Mouse (Mus musculus) intestine, embryonic 15.5 days (tissue): ENCODE measurements around the gene Gm6377. TPM values are rescaled to one million over a fixed set of nuclear protein-coding genes. Genes with fewer than 3 reads are reported as not detected.

Experiments
- ATAC-seq: fragments of 200-750 bp; cut with Nextera tagmentation; 2 replicates; pipeline ENCODE4 v1.8.0; 2017; ENCODE audit warnings: moderate TSS enrichment, moderate library complexity
- H3K27ac ChIP-seq: fragments of 300-500 bp; sonication (generic); 2 replicates; pipeline ENCODE4 v1.5.1; 2015; ENCODE audit warnings: mild to moderate bottlenecking, inconsistent platforms
- H3K27me3 ChIP-seq: fragments of 300-500 bp; sonication (generic); replicated peaks from 2 replicates; pipeline ENCODE4 v1.6.1; 2015; ENCODE audit warnings: inconsistent platforms
- H3K36me3 ChIP-seq: fragments of 300-500 bp; sonication (generic); 2 replicates; pipeline ENCODE4 v1.6.1; 2015; ENCODE audit warnings: inconsistent platforms
- H3K4me1 ChIP-seq: fragments of 300-500 bp; sonication (generic); replicated peaks from 2 replicates; pipeline ENCODE4 v1.6.1; 2015; ENCODE audit warnings: inconsistent platforms
- H3K4me2 ChIP-seq: fragments of 300-500 bp; sonication (generic); replicated peaks from 2 replicates; pipeline ENCODE4 v1.6.1; 2015; ENCODE audit warnings: mild to moderate bottlenecking, inconsistent platforms
- H3K4me3 ChIP-seq: fragments of 300-500 bp; sonication (generic); replicated peaks from 2 replicates; pipeline ENCODE4 v1.5.1; 2015; ENCODE audit warnings: inconsistent platforms
- H3K9ac ChIP-seq: fragments of 300-500 bp; sonication (generic); 2 replicates; pipeline ENCODE4 v1.6.1; 2015; ENCODE audit warnings: inconsistent platforms
- H3K9me3 ChIP-seq: fragments of 300-500 bp; sonication (generic); 2 replicates; pipeline ENCODE4 v1.6.1; 2016; ENCODE audit warnings: inconsistent platforms
- WGBS: fragments of 180-500 bp; shearing (Covaris S2); methylation state at CpG from one replicate; pipeline ENCODE4 v1.1.7; 2015; 5-methylcytosine and 5-hydroxymethylcytosine counted together
- polyA plus RNA-seq: library from polyadenylated mRNA; unstranded; fragments of >200 nt; fragmentation: Nextera tagmentation; extraction: Ambion mirVana; gene quantifications from 2 replicates; pipeline ENCODE4 v1.2.1, GENCODE M21; 2015

Gm6377 gene
- 0.28 TPM in 2 replicates for polyA plus RNA-seq

DNA sequence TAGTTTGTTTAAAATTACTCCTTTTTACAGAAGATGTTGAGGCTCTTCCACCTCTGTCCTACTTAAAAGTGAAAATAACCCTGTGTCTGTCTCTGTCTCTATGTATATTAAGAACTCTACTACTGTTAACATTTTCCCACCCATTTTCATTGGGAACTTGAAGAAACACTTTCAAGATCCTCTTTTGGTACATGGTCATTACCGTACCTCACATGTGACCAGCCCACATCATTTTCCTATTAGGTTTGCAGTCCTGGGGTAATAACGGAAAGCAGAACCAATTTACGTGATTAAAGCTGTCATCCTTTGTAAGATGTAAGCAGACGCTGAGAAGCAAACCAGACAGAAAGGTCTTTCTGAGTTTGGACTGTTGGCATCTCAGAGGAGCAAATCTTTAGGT is at the start of gene Gm6377:
TSS of gene Gm6377 (plus strand) at position 289 of the 400 bp plus-strand sequence.
- no peak for ATAC-seq
- Histone ChIP-seq H3K27ac (no peak within 1 kb of the TSS), H3K4me2 (no peak within 1 kb of the TSS), H3K4me1 (no peaks in the 10 kb centered on the region), H3K27me3 (no peaks in the 10 kb centered on the region), H3K9ac (no peak within 1 kb of the TSS), H3K4me3 (no peak within 1 kb of the TSS), H3K36me3 (no peaks in the 10 kb centered on the region), H3K9me3 (no peaks in the 10 kb centered on the region)
- 54% methylated on average over 4 of the region's 4 CpGs for WGBS

DNA sequence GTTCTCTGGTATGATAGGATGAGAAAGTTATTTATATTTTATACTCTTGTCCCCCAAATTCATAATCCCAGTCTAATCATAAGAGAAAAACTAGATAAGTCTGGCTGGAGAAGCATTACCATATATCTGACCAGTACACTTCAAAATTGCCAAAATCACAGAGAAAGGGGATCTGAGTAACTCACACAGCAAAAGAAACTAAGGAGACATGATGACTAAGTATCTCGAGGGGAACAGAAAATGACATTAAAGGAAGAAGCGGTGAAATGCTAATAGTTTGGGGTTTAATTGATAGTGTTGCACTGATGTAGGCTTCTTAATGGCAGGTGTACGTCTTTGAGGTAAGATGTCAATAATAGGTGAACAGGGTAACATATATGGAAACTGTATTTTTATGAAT is 49.4 kb upstream of the Gm6377 start:
- WGBS: 91% methylated on average over 3 of the region's 3 CpGs
- Histone ChIP-seq H3K27me3 (no peaks in the 10 kb centered on the region), H3K9ac (no peak overlapping the region), H3K9me3 (no peaks in the 10 kb centered on the region), H3K36me3 (no peaks in the 10 kb centered on the region), H3K4me2 (no peak overlapping the region), H3K4me1 (no peaks in the 10 kb centered on the region), H3K27ac (no peak overlapping the region), H3K4me3 (no peak overlapping the region)
- no peak for ATAC-seq

- no peaks in the 10 kb centered on the region for H3K27me3 ChIP-seq
- no peak for ATAC-seq
Observed at GRCm38 (mm10) chrX:109151228-109151627, 45.3 kb upstream of the Gm6377 start.

DNA sequence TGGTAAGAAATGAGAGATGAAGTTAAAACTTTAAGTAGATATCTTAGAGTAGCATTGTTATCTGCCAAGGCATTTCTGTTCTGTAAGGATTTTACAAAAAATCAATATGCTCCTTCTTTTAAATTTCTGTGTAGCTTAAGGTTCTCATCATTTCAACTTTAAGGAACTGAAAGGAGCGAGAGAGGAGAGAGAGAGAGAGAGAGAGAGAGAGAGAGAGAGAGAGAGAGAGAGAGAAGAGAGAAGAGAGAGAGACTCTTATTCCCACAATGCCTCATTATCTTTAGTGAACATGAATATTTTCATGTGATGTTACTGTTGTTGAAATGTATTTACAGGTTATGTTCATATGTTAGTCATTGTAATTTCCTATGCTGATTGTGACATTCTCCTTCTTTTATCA is 36.2 kb upstream of the Gm6377 start:
- Histone ChIP-seq H3K4me2 (no peak overlapping the region), H3K9me3 (no peaks in the 10 kb centered on the region), H3K27ac (no peak overlapping the region), H3K4me3 (no peak overlapping the region), H3K9ac (no peak overlapping the region), H3K36me3 (no peaks in the 10 kb centered on the region), H3K27me3 (no peaks in the 10 kb centered on the region), H3K4me1 (no peaks in the 10 kb centered on the region)
- no peak for ATAC-seq
- 77% methylated on average over 1 of the region's 1 CpGs for WGBS

More at GRCm38 (mm10) chrX:109151228-109151627, 45.3 kb upstream of the Gm6377 start:
- WGBS: 89% methylated on average over 2 of the region's 2 CpGs
- H3K4me1 ChIP-seq: no peaks in the 10 kb centered on the region
- no peak overlapping the region for H3K9ac ChIP-seq
- H3K27ac ChIP-seq: no peak overlapping the region
- H3K4me3 ChIP-seq: no peak overlapping the region
- H3K9me3 ChIP-seq: no peaks in the 10 kb centered on the region
- no peaks in the 10 kb centered on the region for H3K36me3 ChIP-seq
- no peak overlapping the region for H3K4me2 ChIP-seq

DNA sequence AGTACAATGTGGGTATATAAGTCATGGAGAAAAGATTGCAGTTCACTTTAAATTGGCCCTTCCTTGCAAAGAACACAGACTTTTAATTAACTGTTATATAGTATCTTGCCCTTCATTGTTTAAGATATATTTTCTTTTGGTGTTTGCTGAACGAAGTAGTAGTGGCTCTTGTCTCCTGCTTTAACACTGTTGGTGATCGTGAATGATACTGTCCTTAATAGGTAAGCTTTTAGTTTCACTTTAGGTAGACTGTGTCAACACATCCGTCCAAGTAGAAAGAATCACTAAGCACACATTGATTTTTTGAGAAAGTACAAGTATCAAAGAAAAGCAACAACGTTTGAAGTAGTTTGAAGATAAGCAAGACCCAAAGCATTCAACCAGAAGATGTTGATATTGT is 35.7 kb upstream of the Gm6377 start:
- peak; percentile 75 for ATAC-seq
- whole genome bisulfite sequencing: 68% methylated on average over 4 of the region's 4 CpGs
- Histone ChIP-seq H3K9me3 (no peaks in the 10 kb centered on the region), H3K36me3 (no peaks in the 10 kb centered on the region), H3K27me3 (no peaks in the 10 kb centered on the region), H3K4me2 (no peak overlapping the region; the same call in 1 of the 2 replicates), H3K4me1 (no peaks in the 10 kb centered on the region), H3K9ac (no peak overlapping the region), H3K27ac (no peak overlapping the region), H3K4me3 (no peak overlapping the region)

- no peaks in the 10 kb centered on the region for H3K36me3 ChIP-seq
- peak; percentile 51; the same call in 1 of the 2 replicates for ATAC-seq
Observed at GRCm38 (mm10) chrX:109175038-109175437, 21.5 kb upstream of the Gm6377 start.

GRCm38 (mm10) chrX:109175470-109175869 is 21.1 kb upstream of the Gm6377 start:
- no peak overlapping the region for H3K27ac ChIP-seq
- ATAC-seq: peak; percentile 78
- peaks cover 2% of the 10 kb centered on the region; the same call in 1 of the 2 replicates for H3K4me1 ChIP-seq
- H3K27me3 ChIP-seq: no peaks in the 10 kb centered on the region
- no peaks in the 10 kb centered on the region for H3K36me3 ChIP-seq
- no peak overlapping the region for H3K9ac ChIP-seq
- 34% methylated on average over 3 of the region's 3 CpGs for WGBS
- H3K9me3 ChIP-seq: no peaks in the 10 kb centered on the region
- no peak overlapping the region for H3K4me2 ChIP-seq
- no peak overlapping the region for H3K4me3 ChIP-seq

More at GRCm38 (mm10) chrX:109175038-109175437, 21.5 kb upstream of the Gm6377 start:
- no peaks in the 10 kb centered on the region for H3K9me3 ChIP-seq
- 53% methylated on average over 2 of the region's 2 CpGs for WGBS
- no peaks in the 10 kb centered on the region for H3K27me3 ChIP-seq
- no peak overlapping the region for H3K4me3 ChIP-seq
- no peak overlapping the region for H3K9ac ChIP-seq
- H3K4me1 ChIP-seq: peaks cover 2% of the 10 kb centered on the region; the same call in 1 of the 2 replicates
- no peak overlapping the region for H3K4me2 ChIP-seq
- no peak overlapping the region for H3K27ac ChIP-seq

- H3K4me1 ChIP-seq: no peaks in the 10 kb centered on the region
- no peaks in the 10 kb centered on the region for H3K27me3 ChIP-seq
- no peak for ATAC-seq
- H3K4me3 ChIP-seq: no peak overlapping the region
- H3K9ac ChIP-seq: no peak overlapping the region
- H3K36me3 ChIP-seq: no peaks in the 10 kb centered on the region
- no peak overlapping the region for H3K4me2 ChIP-seq
- no peak overlapping the region for H3K27ac ChIP-seq
- WGBS: 81% methylated on average over 4 of the region's 4 CpGs
- H3K9me3 ChIP-seq: no peaks in the 10 kb centered on the region
Observed at GRCm38 (mm10) chrX:109184706-109185478, 11.7 kb upstream of the Gm6377 start.

GRCm38 (mm10) chrX:109189607-109190006 is 6.9 kb upstream of the Gm6377 start:
- Histone ChIP-seq H3K9me3 (no peaks in the 10 kb centered on the region), H3K9ac (no peak overlapping the region), H3K27me3 (no peaks in the 10 kb centered on the region), H3K4me2 (no peak overlapping the region), H3K4me3 (no peak overlapping the region), H3K4me1 (no peaks in the 10 kb centered on the region), H3K27ac (no peak overlapping the region), H3K36me3 (no peaks in the 10 kb centered on the region)
- ATAC-seq: no peak
- 86% methylated on average over 4 of the region's 4 CpGs for WGBS

- Histone ChIP-seq H3K36me3 (no peaks in the 10 kb centered on the region), H3K27ac (0 out of 2 replicates have a peak overlapping the region, but pooled peaks have one; percentile 36), H3K4me3 (no peak overlapping the region), H3K27me3 (no peaks in the 10 kb centered on the region), H3K9me3 (no peaks in the 10 kb centered on the region), H3K9ac (no peak overlapping the region), H3K4me1 (no peaks in the 10 kb centered on the region), H3K4me2 (no peak overlapping the region)
- no peak for ATAC-seq
- 65% methylated on average over 4 of the region's 4 CpGs for WGBS
Observed at GRCm38 (mm10) chrX:109190969-109191368, 5.6 kb upstream of the Gm6377 start.

DNA sequence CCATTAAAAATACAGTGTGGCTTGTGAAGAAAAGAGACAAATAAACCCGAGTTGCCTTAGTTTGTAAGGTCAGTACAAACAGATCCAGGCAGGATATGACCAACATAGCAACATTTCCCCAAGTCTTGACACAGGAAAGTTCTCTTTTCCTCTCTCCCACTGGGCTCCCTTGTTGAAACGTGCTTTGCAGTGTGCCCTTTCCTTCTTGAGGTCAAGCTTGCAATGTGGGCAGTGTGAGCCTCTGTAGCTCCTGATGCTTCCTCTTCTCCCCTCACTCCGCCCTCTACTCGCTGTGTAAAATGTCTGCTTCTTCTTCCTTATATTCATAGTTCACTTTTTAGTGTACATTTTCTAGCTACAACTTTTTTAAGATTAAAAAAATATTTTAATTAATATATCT is 5.1 kb upstream of the Gm6377 start:
- Histone ChIP-seq H3K4me2 (no peak overlapping the region), H3K27ac (0 out of 2 replicates have a peak overlapping the region, but pooled peaks have one; percentile 36), H3K36me3 (no peaks in the 10 kb centered on the region), H3K9me3 (no peaks in the 10 kb centered on the region), H3K4me3 (no peak overlapping the region), H3K4me1 (no peaks in the 10 kb centered on the region), H3K27me3 (no peaks in the 10 kb centered on the region), H3K9ac (no peak overlapping the region)
- WGBS: 66% methylated on average over 4 of the region's 4 CpGs
- ATAC-seq: no peak

DNA sequence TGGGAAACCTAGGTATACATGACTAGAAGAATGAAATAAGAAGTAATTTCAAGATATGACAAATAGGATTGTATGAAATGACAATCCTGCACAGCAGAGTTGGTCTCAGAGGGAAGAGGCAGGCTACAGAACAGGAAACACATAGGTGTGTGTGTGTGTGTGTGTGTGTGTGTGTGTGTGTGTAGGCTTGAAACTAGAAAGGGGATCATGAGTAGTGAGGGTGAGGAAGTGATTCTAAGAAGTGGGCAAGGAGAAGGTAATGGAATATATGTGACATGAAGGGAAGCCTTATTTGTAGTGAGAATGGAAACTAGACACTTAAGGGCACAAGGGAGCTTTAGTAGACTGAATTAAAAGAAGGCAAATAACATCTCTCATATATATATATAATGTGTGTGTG is 11.3 kb downstream of the Gm6377 start:
- no peaks in the 10 kb centered on the region for H3K9me3 ChIP-seq
- no peaks in the 10 kb centered on the region for H3K36me3 ChIP-seq
- H3K27me3 ChIP-seq: no peaks in the 10 kb centered on the region
- no peak overlapping the region for H3K9ac ChIP-seq
- H3K4me3 ChIP-seq: no peak overlapping the region
- no peaks in the 10 kb centered on the region for H3K4me1 ChIP-seq
- H3K4me2 ChIP-seq: no peak overlapping the region
- no peak for ATAC-seq
- no peak overlapping the region for H3K27ac ChIP-seq

- Histone ChIP-seq H3K4me1 (no peaks in the 10 kb centered on the region), H3K4me3 (no peak overlapping the region), H3K9ac (no peak overlapping the region), H3K27me3 (no peaks in the 10 kb centered on the region), H3K9me3 (no peaks in the 10 kb centered on the region), H3K36me3 (no peaks in the 10 kb centered on the region), H3K4me2 (no peak overlapping the region), H3K27ac (no peak overlapping the region)
- ATAC-seq: no peak
- 81% methylated on average over 1 of the region's 1 CpGs for WGBS
Observed at GRCm38 (mm10) chrX:109228720-109229119, 32.2 kb downstream of the Gm6377 start.
